Mouse (Mus musculus) spleen, adult 2 months (tissue): ENCODE data around the gene Terb2. TPM values are rescaled to one million over a fixed set of nuclear protein-coding genes. Genes with fewer than 3 reads are reported as not detected.
A peak's percentile ranks its signal among the peaks of the same experiment; 100 is the strongest.

Source experiments
- DNase-seq, 2 experiments: peaks; one replicate each; pipeline versions ENCODE4 v3.0.0 to v3.0.0-alpha.2; 2012 to 2021; ENCODE audit warnings: low spot score in 2 of 2, low read depth in 1 of 2
- H3K27ac ChIP-seq: fragments of 200-500 bp; 2 replicates; pipeline ENCODE4 v1.5.1; 2012; ENCODE audit warnings: low read length, inconsistent platforms; ENCODE audit not compliant: insufficient read depth
- H3K27me3 ChIP-seq: fragments of 200-500 bp; 2 replicates; pipeline ENCODE4 v1.6.1; 2012; ENCODE audit warnings: mild to moderate bottlenecking, moderate library complexity, low read length, inconsistent platforms; ENCODE audit not compliant: control insufficient read depth, insufficient read depth
- H3K36me3 ChIP-seq: fragments of 200-500 bp; 2 replicates; pipeline ENCODE4 v1.6.1; 2012; ENCODE audit warnings: mild to moderate bottlenecking, low read length, inconsistent platforms; ENCODE audit not compliant: control insufficient read depth, insufficient read depth
- H3K4me1 ChIP-seq: fragments of 200-500 bp; 2 replicates; pipeline ENCODE4 v1.6.1; 2011; ENCODE audit warnings: inconsistent platforms; ENCODE audit not compliant: control insufficient read depth, insufficient read depth, insufficient read length
- H3K4me3 ChIP-seq: fragments of 200-500 bp; 2 replicates; pipeline ENCODE4 v1.5.1; 2011; ENCODE audit warnings: mild to moderate bottlenecking, inconsistent platforms; ENCODE audit not compliant: insufficient read depth, insufficient read length; ENCODE audit errors: extremely low read depth
- CTCF ChIP-seq: fragments of 200-500 bp; IDR thresholded peaks from 2 replicates; pipeline ENCODE4 v1.5.1; 2011; ENCODE audit warnings: mild to moderate bottlenecking, inconsistent platforms; ENCODE audit not compliant: insufficient read depth, insufficient read length, insufficient replicate concordance; ENCODE audit errors: extremely low read depth
- POLR2A ChIP-seq: fragments of 200-500 bp; IDR thresholded peaks from 2 replicates; pipeline ENCODE4 v1.6.1; 2011; ENCODE audit warnings: low read depth, low read length, inconsistent platforms
- WGBS: fragments of 180-500 bp; shearing (Covaris S2); methylation state at CpG from one replicate; pipeline ENCODE4 v1.1.7; 2018; 5-methylcytosine and 5-hydroxymethylcytosine counted together
- polyA plus RNA-seq: library from polyadenylated mRNA; depleted of rRNA; stranded (reverse); fragments of >200 nt; gene quantifications from 2 replicates; pipeline ENCODE4 v1.2.3, GENCODE M21; 2012; rRNA removed

The Terb2 gene
- polyA plus RNA-seq = not detected in 2 replicates

- Histone ChIP-seq H3K27me3 (no peaks in the 10 kb centered on the region), H3K27ac (no peak within 1 kb of the TSS), H3K4me1 (no peaks in the 10 kb centered on the region), H3K36me3 (no peaks in the 10 kb centered on the region), H3K4me3 (no peak within 1 kb of the TSS)
- TF ChIP-seq CTCF (no peak), POLR2A (no peak)
- WGBS = 92% methylated on average over 17 of the region's 17 CpGs
- DNase-seq = no peak
These were observed at the start of gene Terb2, which contains the start of gene Patl2 for GRCm38 (mm10) chr2:122186106-122186505. TSS of gene Terb2 (plus strand) at chr2:122186272. TSS of gene Patl2 (minus strand) at chr2:122186189.

DNA sequence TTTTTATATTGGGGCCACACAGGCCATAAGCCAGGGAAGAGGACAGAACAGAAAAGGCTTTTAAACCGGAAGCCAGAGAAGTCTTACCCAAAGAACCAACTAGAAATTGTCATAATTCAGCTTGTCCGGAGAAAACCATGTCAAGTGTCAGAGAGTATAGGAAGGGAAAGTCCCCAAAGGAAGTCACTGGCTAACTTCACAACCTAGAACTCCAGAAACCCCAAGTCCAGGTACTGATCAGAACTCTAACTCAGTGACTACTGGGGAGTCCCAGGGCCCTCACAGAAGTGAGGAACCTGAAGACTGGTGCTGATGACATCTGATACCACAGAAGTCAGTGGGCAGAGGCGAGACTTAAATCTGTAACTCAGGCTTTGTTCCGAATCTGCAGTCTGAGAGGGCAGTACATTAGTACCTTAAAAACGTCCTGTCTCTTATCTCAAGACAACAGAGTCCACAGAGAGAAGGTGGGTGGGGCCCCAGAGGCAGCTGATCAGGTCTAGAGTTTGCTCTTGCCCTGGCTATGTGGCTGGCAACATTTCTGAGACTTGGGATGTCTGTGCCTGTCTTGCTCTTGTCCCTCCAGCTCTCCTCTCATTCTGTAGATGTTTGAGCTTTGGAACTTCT lies 48.1 kb upstream of the Terb2 start:
- Histone ChIP-seq H3K4me1 (no peaks in the 10 kb centered on the region), H3K4me3 (no peak overlapping the region), H3K27me3 (no peaks in the 10 kb centered on the region), H3K36me3 (no peaks in the 10 kb centered on the region), H3K27ac (no peak overlapping the region)
- no peak for TF ChIP-seq POLR2A
- no peak for DNase-seq
- 40% methylated on average over 5 of the region's 5 CpGs for WGBS

- Histone ChIP-seq H3K27ac (no peak overlapping the region), H3K27me3 (no peaks in the 10 kb centered on the region), H3K4me1 (no peaks in the 10 kb centered on the region), H3K4me3 (no peak overlapping the region), H3K36me3 (no peaks in the 10 kb centered on the region)
- TF ChIP-seq POLR2A (no peak), CTCF (no peak)
- no peak for DNase-seq
- 91% methylated on average over 2 of the region's 2 CpGs for WGBS
These were observed 45.3 kb upstream of the Terb2 start for GRCm38 (mm10) chr2:122140815-122141214.

DNA sequence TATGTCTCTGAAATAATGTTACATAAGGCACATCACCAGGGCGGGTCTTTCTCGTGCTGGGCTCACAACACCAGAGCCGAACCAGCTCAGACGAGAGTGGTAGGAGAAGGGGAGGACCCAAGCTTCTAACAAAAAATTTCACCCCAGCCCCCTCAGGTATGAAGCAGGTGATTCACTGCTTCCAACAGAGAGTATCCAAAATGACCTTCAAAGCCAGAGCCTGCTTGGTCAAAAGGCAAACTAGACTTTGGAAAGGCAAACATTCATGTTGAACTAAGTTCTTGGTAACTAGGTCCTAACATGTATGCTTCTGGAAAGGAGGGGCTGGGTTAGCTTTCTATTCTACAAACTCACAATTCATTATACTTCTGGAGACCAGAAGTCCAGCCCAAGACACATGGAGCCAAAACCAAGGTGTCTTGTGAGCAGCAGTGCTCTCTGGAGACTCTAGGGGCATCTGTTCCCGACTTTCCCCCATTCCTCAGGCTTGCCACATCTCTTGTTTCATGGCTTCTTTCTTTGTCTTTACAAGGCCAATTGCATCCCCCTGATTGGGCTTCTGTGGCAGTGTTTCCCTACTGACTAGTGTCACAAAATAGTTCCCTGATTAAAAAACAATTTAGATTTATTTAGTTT lies 44.6 kb upstream of the Terb2 start:
- Histone ChIP-seq H3K27me3 (no peaks in the 10 kb centered on the region), H3K27ac (no peak overlapping the region), H3K4me3 (no peak overlapping the region), H3K36me3 (no peaks in the 10 kb centered on the region), H3K4me1 (0 out of 2 replicates have a peak, but pooled peaks cover under 1% of the 10 kb centered on the region)
- WGBS = 81% methylated on average over 5 of the region's 5 CpGs
- TF ChIP-seq CTCF = no peak
- TF ChIP-seq POLR2A = no peak
- DNase-seq = no peak

DNA sequence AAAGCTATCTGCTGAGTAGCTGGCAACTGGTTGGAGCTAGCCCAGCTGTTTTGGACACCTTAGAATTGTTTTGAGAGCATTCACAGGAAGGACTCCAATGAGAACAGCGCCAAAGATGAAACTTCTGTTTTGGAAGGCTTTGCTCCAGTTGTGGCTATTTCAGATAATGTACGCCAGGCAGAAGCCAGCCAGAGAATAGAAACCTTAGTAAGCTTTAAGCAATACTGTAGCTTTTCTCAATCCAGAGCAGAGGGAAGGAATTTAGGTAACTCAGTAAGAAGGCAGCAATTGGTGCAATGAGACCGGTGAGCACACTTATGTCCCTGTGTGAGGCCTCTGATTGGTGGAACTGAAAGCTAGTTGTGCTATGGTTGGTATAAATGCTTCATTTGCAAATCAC lies 43.0 kb upstream of the Terb2 start:
- H3K4me3 ChIP-seq = no peak overlapping the region
- H3K4me1 ChIP-seq = peaks cover 4% of the 10 kb centered on the region; the same call in 1 of the 2 replicates
- WGBS = 92% methylated on average over 3 of the region's 3 CpGs
- no peak for DNase-seq
- no peaks in the 10 kb centered on the region for H3K36me3 ChIP-seq
- TF ChIP-seq POLR2A = no peak
- no peak for TF ChIP-seq CTCF
- H3K27me3 ChIP-seq = no peaks in the 10 kb centered on the region
- H3K27ac ChIP-seq = no peak overlapping the region

DNA sequence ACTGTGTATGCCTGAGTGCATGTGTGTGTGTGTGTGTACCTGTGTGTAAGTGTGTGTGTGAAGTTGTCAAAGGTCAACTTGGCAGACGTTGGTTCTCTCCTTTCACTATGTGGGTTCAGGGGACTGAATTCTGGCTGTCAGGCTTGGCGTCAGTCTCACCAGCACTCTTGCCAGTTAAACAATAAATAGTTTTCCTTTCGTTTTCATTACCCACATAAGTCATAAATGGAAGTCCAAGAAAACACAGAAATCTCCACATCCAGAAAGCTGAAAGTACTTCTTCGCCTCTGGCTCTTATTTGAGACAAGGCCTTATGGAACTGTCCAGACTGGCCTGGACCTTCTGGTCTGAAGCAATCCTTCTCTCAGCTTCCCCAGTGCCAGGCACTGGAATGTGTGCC lies 40.3 kb upstream of the Terb2 start:
- peak overlapping the region; percentile 79 for H3K27ac ChIP-seq
- H3K27me3 ChIP-seq = no peaks in the 10 kb centered on the region
- no peak overlapping the region for H3K4me3 ChIP-seq
- peaks cover 6% of the 10 kb centered on the region; the same call in 1 of the 2 replicates for H3K4me1 ChIP-seq
- WGBS = 16% methylated on average over 4 of the region's 4 CpGs
- H3K36me3 ChIP-seq = peaks cover 7% of the 10 kb centered on the region
- DNase-seq = no peak
- TF ChIP-seq CTCF (no peak), POLR2A (no peak)

- Histone ChIP-seq H3K27ac (peak overlapping the region; percentile 98), H3K4me3 (no peak overlapping the region), H3K4me1 (peaks cover 11% of the 10 kb centered on the region; the same call in 1 of the 2 replicates), H3K27me3 (no peaks in the 10 kb centered on the region), H3K36me3 (peaks cover 16% of the 10 kb centered on the region)
- TF ChIP-seq POLR2A (no peak), CTCF (no peak)
- 35% methylated on average over 6 of the region's 6 CpGs for WGBS
- peak in 1 of 2 experiments; percentile 16 for DNase-seq
These were observed 39.4 kb upstream of the Terb2 start for GRCm38 (mm10) chr2:122146687-122147086.
